Mouse (Mus musculus) ES-E14 (cell line): ENCODE data around the gene Tldc2. TPM values are rescaled to one million over a fixed set of nuclear protein-coding genes. Genes with fewer than 3 reads are reported as not detected.

Source experiments
- DNase-seq: peaks from one replicate; pipeline ENCODE4 v3.0.0-alpha.2; 2013; ENCODE audit warnings: low read depth, low spot score
- H3K27ac ChIP-seq: 2 replicates; pipeline ENCODE4 v1.5.1; 2012; ENCODE audit warnings: low read depth, mild to moderate bottlenecking, low read length, moderate library complexity, mixed read lengths; ENCODE audit not compliant: poor library complexity, insufficient read depth, severe bottlenecking
- H3K36me3 ChIP-seq: 2 replicates; pipeline ENCODE4 v1.6.1; 2012; ENCODE audit warnings: mild to moderate bottlenecking, low read length, moderate library complexity, mixed read lengths; ENCODE audit not compliant: control insufficient read depth, poor library complexity, insufficient read depth, severe bottlenecking
- H3K4me1 ChIP-seq, 2 experiments: fragments of 150-350 bp in 1 of 2; sonication (generic) in 1 of 2; 2 replicates each; pipeline ENCODE4 v1.6.1; 2012; ENCODE audit warnings: low read length in 2 of 2, mild to moderate bottlenecking in 1 of 2, mixed read lengths in 1 of 2; ENCODE audit not compliant: control insufficient read depth in 2 of 2, insufficient read depth in 2 of 2, poor library complexity in 1 of 2
- H3K4me3 ChIP-seq, 2 experiments: fragments of 150-350 bp in 1 of 2; sonication (generic) in 1 of 2; 2 replicates each; pipeline ENCODE4 v1.5.1; 2012; ENCODE audit warnings: low read length in 2 of 2, low read depth in 1 of 2, mild to moderate bottlenecking in 1 of 2, mixed read lengths in 1 of 2; ENCODE audit not compliant: insufficient read depth in 1 of 2, poor library complexity in 1 of 2, severe bottlenecking in 1 of 2
- H3K9ac ChIP-seq: 2 replicates; pipeline ENCODE4 v1.6.1; 2012; ENCODE audit warnings: low read depth, mild to moderate bottlenecking, low read length, mixed read lengths; ENCODE audit not compliant: poor library complexity, insufficient read depth, severe bottlenecking
- H3K9me3 ChIP-seq: fragments of 150-350 bp; sonication (generic); 2 replicates; pipeline ENCODE4 v1.6.1; 2012; ENCODE audit warnings: low read depth, mild to moderate bottlenecking, low read length; ENCODE audit not compliant: control insufficient read depth, insufficient read depth
- CHD2 ChIP-seq: IDR thresholded peaks from 2 replicates; pipeline ENCODE4 v1.6.1; 2014; ENCODE audit warnings: mild to moderate bottlenecking, low read depth, low read length, inconsistent platforms
- HCFC1 ChIP-seq: IDR thresholded peaks from 2 replicates; pipeline ENCODE4 v1.6.1; 2012; ENCODE audit warnings: low read length, inconsistent platforms, borderline replicate concordance; ENCODE audit not compliant: insufficient read depth
- MAFK ChIP-seq: IDR thresholded peaks from 2 replicates; pipeline ENCODE4 v1.6.1; 2014; ENCODE audit warnings: mild to moderate bottlenecking, low read depth, low read length, inconsistent platforms; ENCODE audit not compliant: insufficient read depth
- ZC3H11A ChIP-seq: IDR thresholded peaks from 2 replicates; pipeline ENCODE4 v1.6.1; 2012; ENCODE audit warnings: low read depth, mild to moderate bottlenecking, inconsistent platforms, low read length, borderline replicate concordance
- ZNF384 ChIP-seq: IDR thresholded peaks from 2 replicates; pipeline ENCODE4 v1.6.1; 2012; ENCODE audit warnings: low read depth, low read length, inconsistent platforms
- in situ Hi-C, 2 experiments: fragments of 600-800 bp; cut with MboI; formaldehyde crosslinking; loops; one replicate each; pipeline ENCODE4 v1.15.1; 2025; ENCODE audit warnings: low sequenced_read_pairs in 2 of 2, inconsistent platforms in 1 of 2; ENCODE audit not compliant: unreplicated experiment in 2 of 2
- total RNA-seq: library from RNA; depleted of rRNA; stranded (reverse); fragments of 300-350 nt; gene quantifications from 2 replicates; pipeline ENCODE4 v1.2.3, GENCODE M21; 2012

Gene Tldc2
- total RNA-seq, 1 experiment = not detected

DNA sequence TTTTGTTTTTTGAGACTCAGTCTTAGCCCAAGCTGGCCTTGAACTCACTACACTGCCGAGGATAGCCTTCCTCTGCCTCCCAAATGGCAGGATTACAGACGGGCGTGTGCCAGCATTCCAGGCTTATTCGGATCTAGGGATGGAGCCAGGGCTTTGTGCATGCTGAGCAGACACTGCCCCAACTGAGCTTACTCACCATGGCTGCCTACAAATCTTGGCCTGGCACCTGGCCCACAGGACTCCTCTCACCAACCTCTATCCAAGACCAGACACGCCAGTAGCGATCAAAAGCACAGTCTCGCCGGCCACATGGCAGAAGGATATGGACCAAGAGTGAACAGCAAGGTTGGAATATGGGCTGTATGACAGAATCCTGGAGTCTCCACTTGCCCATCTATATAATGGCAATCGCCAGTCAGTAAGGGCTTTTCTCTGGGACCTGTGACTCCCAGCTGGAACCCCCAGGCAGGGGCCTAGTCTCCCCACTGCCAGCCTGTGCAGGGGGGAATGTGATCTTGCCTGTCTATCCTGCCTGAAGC, 12.6 kb upstream of the Tldc2 start:
- Histone ChIP-seq H3K4me3 (no peak overlapping the region), H3K36me3 (no peaks in the 10 kb centered on the region), H3K9ac (no peak overlapping the region), H3K4me1 (peaks cover 0 to 5% of the 10 kb centered on the region in 2 experiments; a peak in 1 of 4 replicates), H3K27ac (no peak overlapping the region), H3K9me3 (no peaks in the 10 kb centered on the region)
- in situ Hi-C loops = no loop called here
- TF ChIP-seq HCFC1 = no peak
- no peak for TF ChIP-seq ZNF384
- no peak for DNase-seq

DNA sequence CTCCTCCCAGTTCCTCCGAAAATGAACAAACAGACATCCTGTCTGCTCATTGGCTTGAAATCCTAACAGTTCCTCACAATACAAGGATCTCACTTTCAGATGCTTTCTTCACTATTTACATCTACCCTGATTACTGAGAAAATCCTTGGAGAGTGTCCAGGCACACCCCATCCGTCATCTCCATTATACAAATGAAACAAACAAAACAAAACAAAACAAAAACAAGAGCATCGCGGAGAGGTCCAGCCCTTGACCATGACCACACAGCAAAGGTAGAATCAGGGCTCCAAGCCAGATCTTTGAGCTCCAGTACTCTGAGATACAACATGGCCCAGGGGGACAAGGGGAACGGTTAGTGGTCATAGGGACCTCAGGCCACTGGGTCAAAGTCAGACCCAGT, 12.1 kb upstream of the Tldc2 start:
- peaks cover 0 to 5% of the 10 kb centered on the region in 2 experiments; a peak in 1 of 4 replicates for H3K4me1 ChIP-seq
- H3K9me3 ChIP-seq = no peaks in the 10 kb centered on the region
- TF ChIP-seq CHD2 (no peak), ZNF384 (no peak), ZC3H11A (no peak), HCFC1 (no peak), MAFK (no peak)
- H3K27ac ChIP-seq = no peak overlapping the region
- no peak overlapping the region for H3K9ac ChIP-seq
- no peak for DNase-seq
- no peak overlapping the region for H3K4me3 ChIP-seq
- in situ Hi-C loops = no loop called here
- no peaks in the 10 kb centered on the region for H3K36me3 ChIP-seq

DNA sequence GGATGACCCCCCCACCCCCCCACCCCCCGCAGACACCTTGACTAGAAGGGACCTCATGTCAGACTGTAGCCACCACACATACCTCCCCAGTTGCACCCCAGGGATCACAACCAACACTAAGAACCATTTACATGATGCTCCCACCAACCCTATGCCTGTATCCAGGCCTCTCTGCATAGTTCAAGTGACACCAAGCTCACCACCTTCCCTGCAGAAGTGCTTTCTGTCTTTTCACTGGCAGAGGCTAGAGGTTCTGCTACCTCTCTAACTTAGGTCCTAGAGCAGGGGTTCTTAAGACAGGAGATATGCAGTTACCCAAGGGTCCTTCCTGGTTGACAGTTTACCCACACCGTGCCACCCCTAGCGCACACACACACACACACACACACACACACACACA, 11.6 kb upstream of the Tldc2 start:
- Histone ChIP-seq H3K4me3 (no peak overlapping the region), H3K27ac (no peak overlapping the region), H3K36me3 (no peaks in the 10 kb centered on the region), H3K9ac (no peak overlapping the region), H3K9me3 (no peaks in the 10 kb centered on the region), H3K4me1 (peaks cover 0 to 5% of the 10 kb centered on the region in 2 experiments; a peak in 1 of 4 replicates)
- no peak for DNase-seq
- TF ChIP-seq CHD2 = no peak
- TF ChIP-seq HCFC1 = no peak
- no peak for TF ChIP-seq MAFK
- TF ChIP-seq ZNF384 = no peak
- no peak for TF ChIP-seq ZC3H11A
- in situ Hi-C loops = no loop called here

DNA sequence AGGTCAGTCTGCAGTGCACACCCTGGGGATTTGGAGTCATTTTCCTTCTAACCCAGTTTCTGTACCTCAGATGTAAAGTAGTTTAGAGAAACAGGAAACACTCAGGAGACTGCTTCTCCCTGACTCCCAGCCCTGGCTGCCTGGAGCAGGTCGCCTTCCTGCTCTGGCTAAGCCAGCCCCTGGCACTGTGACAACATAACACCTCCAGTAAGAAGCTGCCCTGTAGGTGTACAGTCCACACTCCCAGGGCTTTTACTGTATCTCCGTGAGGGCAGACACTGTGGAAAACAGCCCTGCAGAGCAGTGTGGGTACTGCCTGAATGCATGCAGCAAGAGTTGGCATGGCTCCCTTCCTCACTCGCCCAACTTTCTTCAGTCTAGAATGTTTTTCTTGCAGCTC, 11.2 kb upstream of the Tldc2 start:
- Histone ChIP-seq H3K27ac (no peak overlapping the region), H3K4me1 (peaks cover 0 to 5% of the 10 kb centered on the region in 2 experiments; a peak in 1 of 4 replicates), H3K36me3 (no peaks in the 10 kb centered on the region), H3K9ac (no peak overlapping the region), H3K4me3 (no peak overlapping the region), H3K9me3 (no peaks in the 10 kb centered on the region)
- TF ChIP-seq ZC3H11A = no peak
- TF ChIP-seq ZNF384 = no peak
- no peak for TF ChIP-seq HCFC1
- no peak for TF ChIP-seq CHD2
- no peak for TF ChIP-seq MAFK
- in situ Hi-C loops = no loop called here
- no peak for DNase-seq

DNA sequence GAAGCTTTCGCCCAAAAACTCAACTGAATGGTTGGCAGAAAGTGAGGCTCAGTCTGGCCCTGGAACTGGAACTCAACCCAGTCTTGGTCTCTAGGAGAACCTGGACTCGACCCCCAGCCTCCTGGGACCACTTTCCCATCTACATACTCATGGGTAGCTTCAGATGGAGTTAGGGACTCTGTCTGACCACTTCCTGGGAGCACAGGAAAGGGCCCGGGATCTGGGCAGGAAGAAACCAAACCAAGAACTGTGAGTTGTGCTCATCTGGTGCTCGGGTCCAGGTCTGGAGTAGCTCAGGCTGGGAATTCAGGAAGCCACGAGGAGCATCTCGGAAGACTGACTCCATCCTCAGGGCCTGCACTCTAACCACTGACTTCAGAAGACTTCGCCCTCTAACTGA, 10.3 kb upstream of the Tldc2 start:
- in situ Hi-C loops = no loop called here
- H3K4me1 ChIP-seq = peaks cover 0 to 5% of the 10 kb centered on the region in 2 experiments; a peak in 1 of 4 replicates
- H3K9me3 ChIP-seq = no peaks in the 10 kb centered on the region
- H3K36me3 ChIP-seq = no peaks in the 10 kb centered on the region
- H3K27ac ChIP-seq = no peak overlapping the region
- no peak for DNase-seq
- no peak overlapping the region for H3K4me3 ChIP-seq
- H3K9ac ChIP-seq = no peak overlapping the region
- TF ChIP-seq CHD2 = no peak
- TF ChIP-seq HCFC1 = no peak
